Mouse (Mus musculus) CH12.LX (cell line): ENCODE measurements around the gene Eef1akmt4. TPM values are rescaled to one million over a fixed set of nuclear protein-coding genes. Genes with fewer than 3 reads are reported as not detected.
A peak's percentile ranks its signal among the peaks of the same experiment; 100 is the strongest.

Experiments
- DNase-seq: peaks from one replicate; pipeline ENCODE4 v3.0.0-alpha.2; 2013; ENCODE audit errors: extremely low read depth
- H3K27ac ChIP-seq: 2 replicates; pipeline ENCODE4 v1.5.1; 2012; ENCODE audit warnings: low read depth, mild to moderate bottlenecking, control low read depth, moderate library complexity; ENCODE audit not compliant: insufficient read depth
- H3K27me3 ChIP-seq: replicated peaks from 2 replicates; pipeline ENCODE3; 2012; ENCODE audit warnings: inconsistent platforms
- H3K36me3 ChIP-seq, 2 experiments: replicated peaks in 1 of 2; 2 replicates each; pipeline versions ENCODE3 to v1.6.1; 2012; ENCODE audit warnings: inconsistent platforms in 1 of 2, low read length in 1 of 2, mild to moderate bottlenecking in 1 of 2, mixed read lengths in 1 of 2, moderate library complexity in 1 of 2; ENCODE audit not compliant: control insufficient read depth in 1 of 2, insufficient read depth in 1 of 2
- H3K4me1 ChIP-seq, 2 experiments: 2 replicates each; pipeline ENCODE4 v1.6.1; 2012; ENCODE audit warnings: inconsistent platforms in 1 of 2, moderate library complexity in 1 of 2; ENCODE audit not compliant: insufficient read depth in 2 of 2, control insufficient read depth in 1 of 2
- H3K4me2 ChIP-seq: 2 replicates; pipeline ENCODE4 v1.6.1; 2012; ENCODE audit warnings: low read depth, mild to moderate bottlenecking, control low read depth; ENCODE audit not compliant: poor library complexity, insufficient read depth, severe bottlenecking
- H3K4me3 ChIP-seq, 3 experiments: fragments of 150-350 bp in 1 of 3; sonication (generic) in 1 of 3; replicated peaks in 1 of 3; 2 replicates each; pipeline versions ENCODE3 to v1.5.1; 2011 to 2012; ENCODE audit warnings: low read depth in 2 of 3, low read length in 2 of 3, mild to moderate bottlenecking in 2 of 3, moderate library complexity in 2 of 3, control low read depth in 1 of 3, improper control_type of control experiment in 1 of 3, inconsistent platforms in 1 of 3, mixed read lengths in 1 of 3; ENCODE audit not compliant: poor library complexity in 1 of 3
- H3K79me2 ChIP-seq: replicated peaks from 2 replicates; pipeline ENCODE4 v1.6.1; 2012; ENCODE audit warnings: mild to moderate bottlenecking, moderate library complexity; ENCODE audit not compliant: control insufficient read depth, poor library complexity, insufficient read depth, severe bottlenecking; ENCODE audit errors: extremely low read depth
- H3K9ac ChIP-seq: 2 replicates; pipeline ENCODE4 v1.6.1; 2012; ENCODE audit warnings: low read depth, mild to moderate bottlenecking, control low read depth, moderate library complexity; ENCODE audit not compliant: insufficient read depth
- H3K9me3 ChIP-seq: replicated peaks from 2 replicates; pipeline ENCODE3; 2012; ENCODE audit warnings: low read length, inconsistent platforms, mixed read lengths
- BHLHE40 ChIP-seq: IDR thresholded peaks from 2 replicates; pipeline ENCODE4 v1.6.1; 2011; ENCODE audit warnings: mild to moderate bottlenecking, low read depth, low read length, improper control_type of control experiment
- E2F4 ChIP-seq: IDR thresholded peaks from 2 replicates; pipeline ENCODE4 v1.6.1; 2011; ENCODE audit warnings: low read depth, low read length, improper control_type of control experiment; ENCODE audit not compliant: insufficient replicate concordance
- ELF1 ChIP-seq: IDR thresholded peaks from 2 replicates; pipeline ENCODE4 v1.6.1; 2014; ENCODE audit warnings: low read depth, mild to moderate bottlenecking, inconsistent platforms, low read length, improper control_type of control experiment
- EP300 ChIP-seq: IDR thresholded peaks from 2 replicates; pipeline ENCODE4 v1.6.1; 2011; ENCODE audit warnings: low read length, improper control_type of control experiment
- ETS1 ChIP-seq: conservative IDR thresholded peaks from 2 replicates; pipeline ENCODE4 v1.6.1; 2012; ENCODE audit warnings: low read depth, mild to moderate bottlenecking, inconsistent platforms, low read length, improper control_type of control experiment, moderate library complexity
- GABPA ChIP-seq: IDR thresholded peaks from 2 replicates; pipeline ENCODE4 v1.6.1; 2012; ENCODE audit warnings: low read depth, low read length, improper control_type of control experiment, inconsistent platforms; ENCODE audit not compliant: insufficient replicate concordance
- IRF4 ChIP-seq: IDR thresholded peaks from 2 replicates; pipeline ENCODE4 v1.6.1; 2014; ENCODE audit warnings: low read depth, mild to moderate bottlenecking, inconsistent platforms, low read length, improper control_type of control experiment
- JUN ChIP-seq: IDR thresholded peaks from 2 replicates; pipeline ENCODE4 v1.6.1; 2011; ENCODE audit warnings: low read depth, mild to moderate bottlenecking, low read length, improper control_type of control experiment, moderate library complexity; ENCODE audit not compliant: insufficient read depth
- MAFK ChIP-seq: IDR thresholded peaks from 2 replicates; pipeline ENCODE4 v1.6.1; 2011; ENCODE audit warnings: low read length, improper control_type of control experiment; ENCODE audit not compliant: insufficient replicate concordance
- MEF2A ChIP-seq: IDR thresholded peaks from 2 replicates; pipeline ENCODE4 v1.6.1; 2014; ENCODE audit warnings: low read depth, mild to moderate bottlenecking, inconsistent platforms, low read length, improper control_type of control experiment, borderline replicate concordance
- NELFE ChIP-seq: IDR thresholded peaks from 2 replicates; pipeline ENCODE4 v1.6.1; 2011; ENCODE audit warnings: low read depth, low read length, improper control_type of control experiment
- NRF1 ChIP-seq: IDR thresholded peaks from 2 replicates; pipeline ENCODE4 v1.6.1; 2014; ENCODE audit warnings: low read depth, mild to moderate bottlenecking, inconsistent platforms, low read length, improper control_type of control experiment, moderate library complexity
- PAX5 ChIP-seq: IDR thresholded peaks from 2 replicates; pipeline ENCODE4 v1.6.1; 2012; ENCODE audit warnings: low read length, inconsistent platforms, mixed read lengths
- TCF12 ChIP-seq: IDR thresholded peaks from 2 replicates; pipeline ENCODE4 v1.6.1; 2014; ENCODE audit warnings: low read depth, mild to moderate bottlenecking, inconsistent platforms, low read length, improper control_type of control experiment
- USF1 ChIP-seq: IDR thresholded peaks from 2 replicates; pipeline ENCODE4 v1.6.1; 2014; ENCODE audit warnings: low read depth, mild to moderate bottlenecking, inconsistent platforms, low read length, improper control_type of control experiment
- USF2 ChIP-seq: conservative IDR thresholded peaks from 2 replicates; pipeline ENCODE4 v1.6.1; 2011; ENCODE audit warnings: low read depth, low read length, improper control_type of control experiment
- ZC3H11A ChIP-seq: IDR thresholded peaks from 2 replicates; pipeline ENCODE4 v1.6.1; 2012; ENCODE audit warnings: low read depth, mild to moderate bottlenecking, inconsistent platforms, low read length, improper control_type of control experiment
- ZMIZ1 ChIP-seq: IDR thresholded peaks from 2 replicates; pipeline ENCODE4 v1.6.1; 2012; ENCODE audit warnings: low read depth, mild to moderate bottlenecking, inconsistent platforms, low read length, improper control_type of control experiment
- ZNF384 ChIP-seq: IDR thresholded peaks from 2 replicates; pipeline ENCODE4 v1.6.1; 2012; ENCODE audit warnings: low read depth, low read length, improper control_type of control experiment, inconsistent platforms
- dilution Hi-C: fragments of 300-500 bp; cut with MboI; formaldehyde crosslinking; loops from 2 replicates; pipeline ENCODE4 v1.14.3; 2020; ENCODE audit warnings: low sequenced_read_pairs; ENCODE audit not compliant: extremely low pct_unique_long_range_greater_than_20kb, extremely low pct_ligation_motif_present
- in situ Hi-C: fragments of 300-500 bp; cut with MboI; formaldehyde crosslinking; loops from 3 replicates; pipeline ENCODE4 v1.14.3; 2019; ENCODE audit warnings: low sequenced_read_pairs, low pct_ligation_motif_present, low pct_unique_long_range_greater_than_20kb, mixed read lengths
- polyA plus RNA-seq: library from polyadenylated mRNA; unstranded; fragments of >175 nt; gene quantifications from 2 replicates; pipeline ENCODE4 v1.2.1, GENCODE M21; 2012; ENCODE audit warnings: low read depth; ENCODE audit not compliant: insufficient read length
- total RNA-seq, 2 experiments: library from RNA; depleted of rRNA; stranded (reverse); fragments of 300-350 nt in 1 of 2; fragments of >200 nt in 1 of 2; gene quantifications; 2 replicates each; pipeline ENCODE4 v1.2.3; 2012 to 2014

The Eef1akmt4 gene
- total and polyA plus RNA-seq, 3 experiments: 50.7 to 82.8 (median 53.3) TPM

DNA sequence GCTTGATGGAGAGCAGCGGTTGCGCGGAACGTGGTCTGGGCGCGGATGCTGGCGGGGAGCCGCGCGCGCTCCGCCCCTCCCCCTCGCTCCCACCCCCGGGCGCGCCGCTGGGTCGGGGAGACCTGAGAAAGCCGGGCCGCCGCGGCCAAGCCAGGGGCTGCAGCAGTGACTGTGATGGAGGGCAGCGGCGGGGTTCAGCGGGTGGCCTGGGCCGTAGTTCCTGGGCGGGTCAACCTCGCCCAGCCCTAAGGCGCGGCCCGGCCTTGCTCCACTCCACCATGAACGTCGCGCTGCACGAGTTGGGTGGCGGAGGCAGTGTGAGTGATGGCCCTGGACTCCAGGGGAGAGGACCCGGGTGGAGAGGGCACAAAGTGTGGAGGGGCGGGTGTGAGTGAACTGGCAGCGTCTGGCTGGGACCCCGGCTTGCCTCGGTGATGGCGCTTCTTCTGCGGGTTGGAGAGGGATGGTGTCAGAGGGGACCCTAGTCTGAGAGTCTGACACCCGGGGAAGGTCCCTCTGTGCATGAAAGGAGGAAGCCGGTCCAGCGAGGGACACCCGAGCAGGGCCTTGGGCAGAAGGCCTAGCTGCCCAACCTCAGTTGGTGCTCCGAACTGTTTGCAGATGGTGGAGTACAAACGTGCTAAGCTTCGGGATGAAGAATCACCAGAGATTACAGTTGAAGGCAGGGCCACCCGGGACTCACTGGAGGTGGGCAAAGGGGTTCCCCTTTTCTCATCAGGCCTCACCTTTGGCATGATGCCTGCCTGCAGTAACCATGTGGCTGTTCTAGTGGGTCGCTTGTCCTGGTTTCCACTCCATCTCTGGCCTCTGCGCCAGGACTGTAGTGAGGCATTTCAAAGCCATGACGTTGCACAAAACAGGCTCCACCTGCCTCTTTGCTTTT is 18.6 kb downstream of the Eef1akmt4 start, which contains the start of gene Ece2:
TSS of gene Ece2 (plus strand) at position 98 of the 904 bp plus-strand sequence.
- dilution Hi-C loops (no loop called here), in situ Hi-C loops (no loop called here)
- H3K79me2 ChIP-seq: no peaks in the 10 kb centered on the region
- no peak within 1 kb of the TSS for H3K4me3 ChIP-seq
- TF ChIP-seq EP300: no peak
- no peak for TF ChIP-seq JUN
- no peak for TF ChIP-seq ZC3H11A
- no peak for TF ChIP-seq ZNF384
- TF ChIP-seq MAFK: no peak
- no peak for TF ChIP-seq NELFE
- TF ChIP-seq GABPA: no peak
- TF ChIP-seq PAX5: no peak
- TF ChIP-seq MEF2A: no peak
- no peak for TF ChIP-seq USF1
- TF ChIP-seq NRF1: no peak
- no peak for TF ChIP-seq ELF1
- no peak within 1 kb of the TSS for H3K27ac ChIP-seq
- H3K4me2 ChIP-seq: peak within 1 kb of the TSS; percentile 10; the same call in 1 of the 2 replicates
- H3K9me3 ChIP-seq: no peaks in the 10 kb centered on the region
- no peak within 1 kb of the TSS for H3K9ac ChIP-seq
- DNase-seq: no peak
- no peaks in the 10 kb centered on the region for H3K27me3 ChIP-seq
- no peaks in the 10 kb centered on the region for H3K36me3 ChIP-seq
- H3K4me1 ChIP-seq: no peaks in the 10 kb centered on the region

- Histone ChIP-seq H3K79me2 (no peaks in the 10 kb centered on the region), H3K4me1 (peaks cover 3 to 15% of the 10 kb centered on the region in 2 experiments), H3K9ac (no peak overlapping the region), H3K27ac (no peak overlapping the region), H3K4me3 (no peak overlapping the region), H3K4me2 (no peak overlapping the region), H3K9me3 (no peaks in the 10 kb centered on the region), H3K27me3 (no peaks in the 10 kb centered on the region), H3K36me3 (no peaks in the 10 kb centered on the region)
- dilution Hi-C loops (no loop called here), in situ Hi-C loops (no loop called here)
- TF ChIP-seq IRF4: no peak
- TF ChIP-seq BHLHE40: no peak
- no peak for TF ChIP-seq ETS1
- TF ChIP-seq E2F4: no peak
- TF ChIP-seq ZMIZ1: no peak
- no peak for TF ChIP-seq TCF12
- no peak for TF ChIP-seq EP300
- TF ChIP-seq ZNF384: no peak
- TF ChIP-seq USF2: no peak
- DNase-seq: no peak
Measured at GRCm38 (mm10) chr16:20637410-20637809, 26.0 kb downstream of the Eef1akmt4 start.
